Mouse (Mus musculus): Measurements from ENCODE around the gene Mtfp1.
"Not testable (repeated sequence)": the region's sequence is repeated elsewhere in the genome, so short reads cannot be mapped to it uniquely, and the experiment has no call there.

The Mtfp1 gene

GRCm38 (mm10) chr11:4095171-4096053, at the start of gene Mtfp1:
Mtfp1 (minus strand) TSS chr11:4095445.
- peak; percentile 49 for DNase-seq

GRCm38 (mm10) chr11:4143281-4144062, 48.2 kb upstream of the Mtfp1 start:
- peak; percentile 33 for DNase-seq

- no peak for DNase-seq
Measured at GRCm38 (mm10) chr11:4142352-4142751, 47.1 kb upstream of the Mtfp1 start.

GRCm38 (mm10) chr11:4141505-4141904, 46.3 kb upstream of the Mtfp1 start:
- DNase-seq = no peak

- no peak for DNase-seq
Measured at GRCm38 (mm10) chr11:4138964-4139363, 43.7 kb upstream of the Mtfp1 start.

- DNase-seq = peak; percentile 95
Measured at GRCm38 (mm10) chr11:4134986-4135935, 40.0 kb upstream of the Mtfp1 start, which contains the start of gene Rnf215. Rnf215 (plus strand) TSS chr11:4135202.

GRCm38 (mm10) chr11:4134400-4134799, 39.2 kb upstream of the Mtfp1 start:
- DNase-seq = no peak

- DNase-seq = no peak
Measured at GRCm38 (mm10) chr11:4133450-4133849, 38.2 kb upstream of the Mtfp1 start.

GRCm38 (mm10) chr11:4128461-4128860, 33.2 kb upstream of the Mtfp1 start:
- not testable (repeated sequence) for DNase-seq

- DNase-seq = no peak
Measured at GRCm38 (mm10) chr11:4127059-4127458, 31.8 kb upstream of the Mtfp1 start.

GRCm38 (mm10) chr11:4123922-4124321, 28.7 kb upstream of the Mtfp1 start:
- DNase-seq = peak; percentile 37

GRCm38 (mm10) chr11:4122742-4123579, 27.7 kb upstream of the Mtfp1 start, which contains the start of gene Sec14l2:
Sec14l2 (minus strand) TSS chr11:4123415.
- no peak for DNase-seq

- DNase-seq = no peak
Measured at GRCm38 (mm10) chr11:4122226-4122625, 27.0 kb upstream of the Mtfp1 start.

- DNase-seq = no peak
Measured at GRCm38 (mm10) chr11:4121691-4122090, 26.4 kb upstream of the Mtfp1 start.

GRCm38 (mm10) chr11:4119635-4120034, 24.4 kb upstream of the Mtfp1 start:
- no peak for DNase-seq

- peak; percentile 78 for DNase-seq
Measured at GRCm38 (mm10) chr11:4118081-4118921, 23.1 kb upstream of the Mtfp1 start.

- DNase-seq = no peak
Measured at GRCm38 (mm10) chr11:4117372-4118071, 22.3 kb upstream of the Mtfp1 start.

- DNase-seq = peak; percentile 59
Measured at GRCm38 (mm10) chr11:4116458-4117141, 21.4 kb upstream of the Mtfp1 start.

- no peak for DNase-seq
Measured at GRCm38 (mm10) chr11:4115407-4115806, 20.2 kb upstream of the Mtfp1 start.
